Mouse (Mus musculus) midbrain, postnatal 0 days (tissue): Measurements from ENCODE around the gene Znrd1. TPM values are rescaled to one million over a fixed set of nuclear protein-coding genes. Genes with fewer than 3 reads are reported as not detected.

Experiments
- ATAC-seq: fragments of 200-750 bp; cut with Nextera tagmentation; 2 replicates; pipeline ENCODE4 v1.8.0; 2017; ENCODE audit warnings: moderate number of reproducible peaks, mild to moderate bottlenecking, moderate TSS enrichment, moderate library complexity; ENCODE audit not compliant: low FRiP score
- DNase-seq: peaks from one replicate; pipeline ENCODE4 v3.0.0-alpha.2; 2015; ENCODE audit warnings: low spot score
- H3K27ac ChIP-seq: fragments of 300-500 bp; sonication (generic); 2 replicates; pipeline ENCODE4 v1.5.1; 2014; ENCODE audit warnings: low read depth, mild to moderate bottlenecking, low read length, mixed read lengths
- H3K27me3 ChIP-seq: fragments of 300-500 bp; sonication (generic); 2 replicates; pipeline ENCODE4 v1.6.1; 2014; ENCODE audit warnings: low read length, control low read depth, mixed read lengths; ENCODE audit not compliant: insufficient read depth
- H3K36me3 ChIP-seq: fragments of 300-500 bp; sonication (generic); 2 replicates; pipeline ENCODE4 v1.6.1; 2014; ENCODE audit warnings: low read length, control low read depth, mixed read lengths; ENCODE audit not compliant: insufficient read depth
- H3K4me1 ChIP-seq: fragments of 300-500 bp; sonication (generic); 2 replicates; pipeline ENCODE4 v1.6.1; 2014; ENCODE audit warnings: mild to moderate bottlenecking, control low read depth, antibody characterized with exemption, low read length, mixed read lengths; ENCODE audit not compliant: insufficient read depth
- H3K4me2 ChIP-seq: fragments of 300-500 bp; sonication (generic); 2 replicates; pipeline ENCODE4 v1.6.1; 2014; ENCODE audit warnings: low read depth, mild to moderate bottlenecking, low read length, mixed read lengths; ENCODE audit not compliant: poor library complexity, severe bottlenecking
- H3K4me3 ChIP-seq: fragments of 300-500 bp; sonication (generic); 2 replicates; pipeline ENCODE4 v1.5.1; 2014; ENCODE audit warnings: low read depth, mild to moderate bottlenecking, low read length, moderate library complexity
- H3K9ac ChIP-seq: fragments of 300-500 bp; sonication (generic); replicated peaks from 2 replicates; pipeline ENCODE4 v1.6.1; 2014; ENCODE audit warnings: mild to moderate bottlenecking, low read length, moderate library complexity, mixed read lengths; ENCODE audit not compliant: poor library complexity, severe bottlenecking
- H3K9me3 ChIP-seq: fragments of 300-500 bp; sonication (generic); 2 replicates; pipeline ENCODE4 v1.6.1; 2016; ENCODE audit warnings: low read length, control low read depth
- CTCF ChIP-seq: IDR thresholded peaks from 2 replicates; pipeline ENCODE4 v1.5.1; 2016; ENCODE audit warnings: antibody characterized with exemption, mild to moderate bottlenecking
- WGBS: fragments of 180-500 bp; shearing (Covaris S2); extraction: QIAGEN DNeasy Blood & Tissue Kit; methylation state at CpG from one replicate; pipeline ENCODE4 v1.1.7; 2014; 5-methylcytosine and 5-hydroxymethylcytosine counted together
- polyA plus RNA-seq: library from polyadenylated mRNA; unstranded; fragments of >200 nt; fragmentation: Nextera tagmentation; extraction: Ambion mirVana; gene quantifications from 2 replicates; pipeline ENCODE4 v1.2.1, GENCODE M21; 2015
- total RNA-seq: library from RNA; depleted of rRNA; stranded (reverse); fragments of >200 nt; gene quantifications from 2 replicates; pipeline ENCODE4 v1.2.3, GENCODE M21; 2014; rRNA removed

The Znrd1 gene
- total RNA-seq (31.6 and 37.1 TPM in 2 replicates), polyA plus RNA-seq (42.4 and 43.7 TPM in 2 replicates)

DNA sequence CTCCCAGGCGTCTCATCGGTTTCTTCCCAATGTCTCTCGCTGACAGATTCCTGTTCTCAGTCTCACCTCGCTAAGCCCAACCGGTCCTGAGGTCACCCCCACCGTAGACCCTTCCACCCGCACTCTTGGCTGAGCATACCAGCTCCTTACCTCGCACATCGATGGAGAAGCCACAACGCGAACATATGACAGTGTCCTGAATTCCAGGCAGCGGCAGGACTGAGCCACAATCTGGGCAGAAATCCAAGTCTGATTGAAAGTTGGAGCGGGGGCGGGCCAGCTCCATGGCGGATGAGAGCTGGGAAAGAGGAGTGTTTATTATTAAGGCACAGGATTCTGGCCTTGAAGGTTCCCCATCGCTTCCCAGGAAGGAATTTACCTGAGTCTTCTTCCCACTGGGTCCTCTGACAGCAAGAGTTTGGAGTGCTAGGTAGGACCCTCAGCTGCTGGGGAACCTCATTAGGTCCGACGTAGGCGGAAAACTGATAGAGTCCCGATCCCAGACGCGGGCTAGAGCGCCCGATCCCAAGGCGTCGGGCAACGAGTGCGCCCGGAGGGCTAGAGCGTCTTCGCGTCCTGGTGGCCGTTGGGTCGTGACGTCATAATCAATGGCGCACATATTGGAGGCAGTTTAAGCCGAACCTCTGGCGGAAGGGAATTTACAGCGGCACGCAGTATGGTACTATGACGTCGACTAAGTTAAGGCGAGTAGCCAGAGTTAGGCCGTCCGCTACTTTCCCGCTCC lies at the start of gene Znrd1, which contains the start of gene Znrd1as:
Gene Znrd1 (minus strand): TSS at position 561 of the 745 bp plus-strand sequence.
Gene Znrd1as (plus strand): TSS at position 594 of the 745 bp plus-strand sequence.
- H3K4me2 ChIP-seq = peak within 1 kb of the TSS; percentile 67
- no peak; the same call in 1 of the 2 replicates for TF ChIP-seq CTCF
- ATAC-seq = peak; percentile 99

DNA sequence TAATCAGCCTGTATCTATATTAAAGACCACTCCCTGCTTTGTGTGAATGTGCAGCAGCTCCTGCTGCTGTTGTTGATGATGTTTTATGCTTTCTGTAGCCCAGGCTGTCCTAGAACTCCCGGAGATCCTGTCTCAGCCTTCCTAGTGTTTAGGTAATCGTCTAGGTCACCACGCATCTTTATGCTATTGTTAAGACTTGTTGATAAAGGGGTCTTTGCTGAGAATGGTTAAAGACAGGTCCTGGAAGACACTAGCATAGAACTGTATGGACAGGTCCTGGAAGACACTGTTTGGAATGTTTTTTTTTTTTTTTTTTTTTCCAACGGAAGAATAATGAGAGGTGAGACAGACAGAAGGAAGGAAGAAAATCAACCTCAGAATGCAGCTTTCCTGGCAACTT lies 45.0 kb upstream of the Znrd1 start:
- ATAC-seq (peak; percentile 33), DNase-seq (peak; percentile 25)
- peak overlapping the region; percentile 99 for H3K27ac ChIP-seq
- H3K36me3 ChIP-seq = peaks cover 18% of the 10 kb centered on the region
- no peaks in the 10 kb centered on the region for H3K27me3 ChIP-seq
- peak overlapping the region; percentile 95 for H3K9ac ChIP-seq
- no peak for TF ChIP-seq CTCF
- no peaks in the 10 kb centered on the region for H3K4me1 ChIP-seq
- H3K4me3 ChIP-seq = peak overlapping the region; percentile 74
- peak overlapping the region; percentile 71 for H3K4me2 ChIP-seq
- 20% methylated on average over 4 of the region's 4 CpGs for WGBS
- H3K9me3 ChIP-seq = no peaks in the 10 kb centered on the region

More for the DNA sequence above, at the start of gene Znrd1, which contains the start of gene Znrd1as:
- Histone ChIP-seq H3K9ac (peak within 1 kb of the TSS; percentile 79), H3K4me3 (peak within 1 kb of the TSS; percentile 68), H3K27me3 (no peaks in the 10 kb centered on the region), H3K27ac (peak within 1 kb of the TSS; percentile 73), H3K36me3 (no peaks in the 10 kb centered on the region), H3K4me1 (peaks cover 6% of the 10 kb centered on the region; the same call in 1 of the 2 replicates), H3K9me3 (no peaks in the 10 kb centered on the region)
- WGBS = under 1% methylated on average over 46 of the region's 46 CpGs
- peak; percentile 100 for DNase-seq

GRCm38 (mm10) chr17:37002364-37003330 lies 44.3 kb upstream of the Znrd1 start:
- H3K27me3 ChIP-seq = no peaks in the 10 kb centered on the region
- no peaks in the 10 kb centered on the region for H3K9me3 ChIP-seq
- H3K36me3 ChIP-seq = peaks cover 11% of the 10 kb centered on the region
- WGBS = under 1% methylated on average over 49 of the region's 49 CpGs
- peak overlapping the region; percentile 74 for H3K4me3 ChIP-seq
- TF ChIP-seq CTCF = no peak
- no peaks in the 10 kb centered on the region for H3K4me1 ChIP-seq
- H3K9ac ChIP-seq = peak overlapping the region; percentile 95
- H3K4me2 ChIP-seq = peak overlapping the region; percentile 71
- DNase-seq (peak; percentile 93), ATAC-seq (peak; percentile 86)
- H3K27ac ChIP-seq = peak overlapping the region; percentile 99

DNA sequence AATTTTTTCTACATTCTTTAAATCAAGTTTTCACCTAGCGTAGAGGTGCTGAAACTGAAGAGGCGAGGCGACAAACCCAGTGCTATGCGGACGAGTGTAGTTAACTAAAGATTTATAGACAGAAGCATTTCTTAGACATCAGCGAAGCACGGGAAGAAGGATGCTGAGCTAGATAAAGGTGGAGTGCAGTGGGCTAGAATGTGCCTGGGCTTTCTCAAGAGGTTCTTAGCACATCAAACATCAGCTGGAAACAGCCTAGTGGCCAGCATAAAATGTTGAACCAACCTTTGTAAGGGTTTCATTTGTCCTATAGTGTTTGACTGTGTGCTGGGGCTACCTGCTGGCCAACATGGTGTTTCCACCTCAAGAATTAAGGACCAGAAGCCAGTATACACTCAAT lies 42.5 kb upstream of the Znrd1 start, which contains the start of gene Zfp57:
Gene Zfp57 (plus strand): TSS at position 301 of the 400 bp plus-strand sequence.
- H3K9ac ChIP-seq = no peak within 1 kb of the TSS
- 96% methylated on average over 7 of the region's 7 CpGs for WGBS

DNA sequence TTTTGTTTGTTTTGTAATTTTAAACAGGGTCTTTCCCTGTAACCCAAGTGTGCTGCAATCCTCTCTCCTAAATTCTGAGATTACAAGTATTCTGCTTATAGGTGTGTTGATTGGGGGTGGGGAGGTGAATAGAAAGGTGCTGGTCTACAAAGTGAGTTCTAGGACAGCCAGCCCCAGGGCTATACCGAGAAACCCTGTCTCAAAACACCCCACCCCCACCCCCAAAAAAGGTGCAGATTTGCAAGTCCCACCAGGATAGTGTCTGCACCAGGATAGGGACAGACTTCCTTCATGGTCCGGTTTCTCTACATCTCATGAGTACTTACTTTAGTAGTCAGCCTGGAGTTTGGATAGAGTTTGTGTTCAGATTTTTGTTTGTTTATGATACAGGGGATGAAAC lies 40.1 kb upstream of the Znrd1 start:
- Histone ChIP-seq H3K4me3 (no peak overlapping the region), H3K9ac (no peak overlapping the region), H3K36me3 (no peaks in the 10 kb centered on the region), H3K4me2 (no peak overlapping the region), H3K27me3 (no peaks in the 10 kb centered on the region), H3K27ac (no peak overlapping the region), H3K4me1 (no peaks in the 10 kb centered on the region), H3K9me3 (no peaks in the 10 kb centered on the region)
- DNase-seq = no peak
- 84% methylated on average over 2 of the region's 2 CpGs for WGBS
- no peak for ATAC-seq
- TF ChIP-seq CTCF = no peak

More for the DNA sequence above, 42.5 kb upstream of the Znrd1 start, which contains the start of gene Zfp57:
- peak within 1 kb of the TSS; percentile 71 for H3K4me2 ChIP-seq
- ATAC-seq = no peak
- H3K4me3 ChIP-seq = peak within 1 kb of the TSS; percentile 9; the same call in 1 of the 2 replicates
- H3K27ac ChIP-seq = no peak within 1 kb of the TSS
- H3K27me3 ChIP-seq = no peaks in the 10 kb centered on the region
- no peaks in the 10 kb centered on the region for H3K36me3 ChIP-seq
- no peaks in the 10 kb centered on the region for H3K9me3 ChIP-seq
- no peaks in the 10 kb centered on the region for H3K4me1 ChIP-seq
- TF ChIP-seq CTCF = no peak
- DNase-seq = no peak
